Mouse (Mus musculus): ENCODE results near the gene Kmt2a. TPM values are rescaled to one million over a fixed set of nuclear protein-coding genes. Genes with fewer than 3 reads are reported as not detected.
A peak's percentile ranks its signal among the peaks of the same experiment; 100 is the strongest.

Kmt2a gene
- polyA plus RNA-seq, 1 experiment from 2014 or later = 22.2 TPM

DNA sequence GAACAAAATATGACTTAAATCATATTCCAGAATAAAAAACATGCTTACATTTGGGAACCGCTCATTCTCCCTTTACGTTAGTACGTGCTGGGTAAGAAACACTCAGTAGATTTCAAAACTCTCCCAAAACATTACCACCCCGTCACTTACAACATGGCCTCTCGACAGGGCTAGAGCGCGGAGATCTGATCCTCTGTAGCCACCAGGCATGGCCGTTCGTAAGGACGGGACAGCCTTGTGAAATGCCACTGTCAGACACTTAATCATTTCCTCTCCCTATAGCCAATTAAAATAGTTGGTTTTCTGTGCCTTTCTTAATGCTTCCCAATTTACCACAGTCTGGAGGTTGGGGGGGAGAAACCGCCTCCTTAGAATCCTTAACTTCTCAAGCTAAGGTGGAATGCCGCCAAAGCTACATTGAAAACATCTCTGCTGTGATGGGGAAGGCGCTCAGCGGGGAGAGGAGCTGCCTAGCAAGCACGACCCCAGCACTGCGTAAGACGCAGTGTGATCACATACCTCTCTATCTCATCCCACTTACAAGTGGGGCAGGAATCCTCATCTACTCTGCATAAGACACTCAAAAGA is 23.6 kb downstream of the Kmt2a start:
- Histone ChIP-seq H3K27ac (replicated peaks; ENCODE audit: low read depth, low read length) (no peak overlapping the region), H3K36me3 (ENCODE audit: control insufficient read depth, insufficient read depth, low read length) (no peaks in the 10 kb centered on the region; the same call in 1 of the 2 replicates), H3K4me3 (replicated peaks; ENCODE audit: low read depth, low read length) (no peak overlapping the region), H3K4me2 (ENCODE audit: low read length) (no peak overlapping the region), H3K4me1 (ENCODE audit: control insufficient read depth, insufficient read depth, low read length) (no peaks in the 10 kb centered on the region), H3K27me3 (ENCODE audit: control insufficient read depth, insufficient read depth, low read length) (no peaks in the 10 kb centered on the region), H3K9me3 (ENCODE audit: control insufficient read depth, low read length) (no peaks in the 10 kb centered on the region), H3K9ac (replicated peaks; ENCODE audit: low read length) (no peak overlapping the region)
- 92% methylated on average over 17 of the region's 17 CpGs for WGBS
- no peak for DNase-seq
- ATAC-seq (ENCODE audit: low FRiP score, low TSS enrichment) = no peak

DNA sequence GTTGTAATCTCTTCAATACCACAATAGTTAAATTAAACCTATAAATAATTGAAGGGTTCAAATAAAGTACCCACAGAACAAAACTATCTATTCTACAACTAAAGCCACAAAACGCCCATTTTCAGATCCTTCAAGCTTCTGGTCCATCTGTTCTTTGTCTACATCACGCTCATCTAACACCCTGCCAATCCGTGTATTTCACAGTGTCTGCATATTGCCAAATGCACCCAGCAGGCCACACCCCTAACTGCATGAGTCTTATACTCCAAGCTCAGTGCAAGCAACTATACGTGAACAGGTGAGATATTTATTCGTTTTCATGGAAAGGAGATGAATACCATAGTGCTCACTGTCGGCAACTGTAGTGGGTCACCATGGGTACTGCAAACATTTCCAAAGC is 25.9 kb downstream of the Kmt2a start:
- WGBS = 88% methylated on average over 6 of the region's 6 CpGs

DNA sequence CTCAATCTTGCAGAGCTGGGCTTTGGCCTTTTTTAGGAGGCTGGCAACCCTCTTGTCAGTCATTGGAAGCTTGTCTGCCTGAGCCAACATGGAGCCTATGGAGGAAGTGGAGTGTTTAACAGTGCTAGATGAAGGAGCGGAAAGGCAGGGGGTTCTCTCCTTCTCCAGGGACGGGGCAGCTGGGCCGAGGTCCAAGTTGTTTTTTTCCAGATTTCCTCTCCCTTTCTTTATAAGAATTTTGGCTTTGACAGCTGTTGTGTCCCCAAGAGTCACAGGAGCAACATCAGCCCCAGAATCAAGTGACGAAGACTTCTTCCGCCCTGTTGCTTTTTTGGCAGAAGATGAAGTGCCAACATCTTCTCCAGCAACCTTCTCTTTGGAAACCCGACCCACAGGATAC is 33.6 kb downstream of the Kmt2a start:
- DNase-seq = no peak
- Histone ChIP-seq H3K9ac (replicated peaks; ENCODE audit: low read length) (no peak overlapping the region), H3K4me1 (ENCODE audit: control insufficient read depth, insufficient read depth, low read length) (no peaks in the 10 kb centered on the region), H3K4me3 (replicated peaks; ENCODE audit: low read depth, low read length) (no peak overlapping the region), H3K27ac (replicated peaks; ENCODE audit: low read depth, low read length) (no peak overlapping the region), H3K27me3 (ENCODE audit: control insufficient read depth, insufficient read depth, low read length) (no peaks in the 10 kb centered on the region), H3K4me2 (ENCODE audit: low read length) (no peak overlapping the region), H3K36me3 (ENCODE audit: control insufficient read depth, insufficient read depth, low read length) (peaks cover 76% of the 10 kb centered on the region), H3K9me3 (ENCODE audit: control insufficient read depth, low read length) (no peaks in the 10 kb centered on the region)
- ATAC-seq (ENCODE audit: low FRiP score, low TSS enrichment) = no peak
- 92% methylated on average over 6 of the region's 6 CpGs for WGBS

More for the DNA sequence above, 25.9 kb downstream of the Kmt2a start:
- Histone ChIP-seq H3K36me3 (ENCODE audit: control insufficient read depth, insufficient read depth, low read length) (peaks cover 3% of the 10 kb centered on the region; the same call in 1 of the 2 replicates), H3K9me3 (ENCODE audit: control insufficient read depth, low read length) (no peaks in the 10 kb centered on the region), H3K9ac (replicated peaks; ENCODE audit: low read length) (no peak overlapping the region), H3K4me1 (ENCODE audit: control insufficient read depth, insufficient read depth, low read length) (no peaks in the 10 kb centered on the region), H3K4me3 (replicated peaks; ENCODE audit: low read depth, low read length) (no peak overlapping the region), H3K4me2 (ENCODE audit: low read length) (no peak overlapping the region), H3K27ac (replicated peaks; ENCODE audit: low read depth, low read length) (no peak overlapping the region), H3K27me3 (ENCODE audit: control insufficient read depth, insufficient read depth, low read length) (no peaks in the 10 kb centered on the region)
- no peak for ATAC-seq (ENCODE audit: low FRiP score, low TSS enrichment)
- no peak for DNase-seq

DNA sequence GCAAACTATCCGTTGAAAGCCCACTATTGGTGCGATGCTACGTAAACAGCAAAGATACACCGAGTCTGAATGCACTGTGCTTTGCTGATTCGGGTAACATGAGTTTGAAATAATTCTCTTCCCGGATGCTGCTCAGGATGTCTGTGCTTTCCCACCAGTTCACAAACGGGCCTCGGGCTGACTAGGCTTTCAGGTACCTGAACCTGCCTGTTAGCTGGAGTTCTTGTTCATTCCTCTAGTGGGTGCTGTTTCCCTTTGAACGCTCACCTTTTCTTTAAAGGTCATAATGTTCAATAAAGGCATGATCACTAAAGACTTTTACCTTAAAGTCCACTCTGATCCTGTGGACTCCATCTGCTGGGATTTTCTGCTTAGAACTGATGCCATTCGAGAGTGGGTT is 39.9 kb downstream of the Kmt2a start:
- Histone ChIP-seq H3K36me3 (ENCODE audit: control insufficient read depth, insufficient read depth, low read length) (peaks cover 90% of the 10 kb centered on the region), H3K27ac (replicated peaks; ENCODE audit: low read depth, low read length) (no peak overlapping the region), H3K9ac (replicated peaks; ENCODE audit: low read length) (no peak overlapping the region), H3K4me1 (ENCODE audit: control insufficient read depth, insufficient read depth, low read length) (no peaks in the 10 kb centered on the region), H3K4me2 (ENCODE audit: low read length) (no peak overlapping the region), H3K27me3 (ENCODE audit: control insufficient read depth, insufficient read depth, low read length) (no peaks in the 10 kb centered on the region), H3K9me3 (ENCODE audit: control insufficient read depth, low read length) (no peaks in the 10 kb centered on the region), H3K4me3 (replicated peaks; ENCODE audit: low read depth, low read length) (no peak overlapping the region)
- WGBS = 91% methylated on average over 10 of the region's 10 CpGs
- ATAC-seq (ENCODE audit: low FRiP score, low TSS enrichment) (no peak), DNase-seq (peak; percentile 56)

DNA sequence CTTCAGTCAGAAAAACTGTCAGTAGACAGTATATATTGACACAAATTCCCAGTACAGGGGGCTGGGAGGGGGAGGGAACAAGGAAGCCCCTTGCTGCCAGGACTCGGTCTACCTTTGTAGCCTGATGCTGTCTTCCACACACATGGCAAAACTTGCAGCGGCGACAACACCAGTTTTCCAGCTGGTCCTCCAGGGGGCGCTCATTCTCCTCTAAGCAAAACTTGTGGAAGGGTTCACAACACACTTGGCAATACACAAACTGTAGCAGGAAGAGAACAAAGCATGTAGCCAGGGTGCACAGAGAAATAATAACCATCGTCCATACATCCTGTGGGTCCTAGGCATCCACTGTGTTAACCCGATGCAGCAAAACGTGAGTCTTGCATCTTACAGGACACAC is 44.7 kb downstream of the Kmt2a start:
- no peak for ATAC-seq (ENCODE audit: low FRiP score, low TSS enrichment)
- Histone ChIP-seq H3K4me2 (ENCODE audit: low read length) (no peak overlapping the region), H3K36me3 (ENCODE audit: control insufficient read depth, insufficient read depth, low read length) (peaks cover 85% of the 10 kb centered on the region), H3K9me3 (ENCODE audit: control insufficient read depth, low read length) (no peaks in the 10 kb centered on the region), H3K4me1 (ENCODE audit: control insufficient read depth, insufficient read depth, low read length) (no peaks in the 10 kb centered on the region), H3K9ac (replicated peaks; ENCODE audit: low read length) (no peak overlapping the region), H3K4me3 (replicated peaks; ENCODE audit: low read depth, low read length) (no peak overlapping the region), H3K27ac (replicated peaks; ENCODE audit: low read depth, low read length) (no peak overlapping the region), H3K27me3 (ENCODE audit: control insufficient read depth, insufficient read depth, low read length) (no peaks in the 10 kb centered on the region)
- peak; percentile 86 for DNase-seq
- WGBS = 49% methylated on average over 7 of the region's 7 CpGs

DNA sequence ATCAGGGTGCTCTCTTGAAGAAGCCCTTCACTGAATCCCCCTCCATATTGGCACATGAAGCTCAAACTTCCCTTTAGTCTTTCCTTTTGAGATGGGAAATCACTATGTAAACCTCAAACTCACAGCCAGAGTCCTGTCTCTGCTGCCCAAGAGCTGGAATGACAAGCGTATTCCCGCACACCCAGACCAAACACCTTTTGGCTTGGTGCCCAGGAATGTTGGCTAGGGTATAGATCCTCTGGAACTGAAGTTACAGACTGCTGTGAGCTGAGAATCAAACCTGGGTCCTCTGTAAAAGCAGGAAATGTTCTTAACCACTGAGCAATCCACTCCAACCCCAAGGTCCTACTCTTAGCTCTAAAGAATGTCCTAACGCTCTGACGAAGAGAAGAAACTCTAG is 48.7 kb downstream of the Kmt2a start:
- Histone ChIP-seq H3K9ac (replicated peaks; ENCODE audit: low read length) (no peak overlapping the region), H3K36me3 (ENCODE audit: control insufficient read depth, insufficient read depth, low read length) (peaks cover 87% of the 10 kb centered on the region), H3K4me3 (replicated peaks; ENCODE audit: low read depth, low read length) (no peak overlapping the region), H3K9me3 (ENCODE audit: control insufficient read depth, low read length) (no peaks in the 10 kb centered on the region), H3K27me3 (ENCODE audit: control insufficient read depth, insufficient read depth, low read length) (no peaks in the 10 kb centered on the region), H3K4me2 (ENCODE audit: low read length) (no peak overlapping the region), H3K4me1 (ENCODE audit: control insufficient read depth, insufficient read depth, low read length) (no peaks in the 10 kb centered on the region), H3K27ac (replicated peaks; ENCODE audit: low read depth, low read length) (no peak overlapping the region)
- ATAC-seq (ENCODE audit: low FRiP score, low TSS enrichment) (no peak), DNase-seq (peak; percentile 13)
- WGBS = 86% methylated on average over 4 of the region's 4 CpGs

DNA sequence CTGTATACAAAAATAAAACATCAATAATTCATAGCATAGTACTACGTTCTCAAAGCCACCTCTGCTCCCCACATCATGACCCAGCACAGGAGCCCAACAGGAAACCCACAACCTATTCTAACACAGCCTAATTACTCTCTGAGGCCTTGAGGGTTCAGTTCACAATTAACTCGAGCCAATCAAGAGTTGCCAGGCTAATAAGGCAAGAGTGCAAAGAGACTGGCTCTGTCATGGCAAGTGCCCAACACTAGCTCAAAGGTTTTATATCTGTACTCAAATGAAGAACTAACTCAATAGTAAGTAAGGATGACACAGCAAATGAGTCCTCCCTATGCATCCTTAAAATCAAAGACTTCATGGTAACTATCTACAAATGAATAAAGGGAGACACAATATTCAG is 50.6 kb downstream of the Kmt2a start:
- H3K9ac ChIP-seq (replicated peaks; ENCODE audit: low read length) = no peak overlapping the region
- no peaks in the 10 kb centered on the region for H3K4me1 ChIP-seq (ENCODE audit: control insufficient read depth, insufficient read depth, low read length)
- H3K4me2 ChIP-seq (ENCODE audit: low read length) = no peak overlapping the region
- H3K9me3 ChIP-seq (ENCODE audit: control insufficient read depth, low read length) = no peaks in the 10 kb centered on the region
- DNase-seq (no peak), ATAC-seq (ENCODE audit: low FRiP score, low TSS enrichment) (no peak)
- no peaks in the 10 kb centered on the region for H3K27me3 ChIP-seq (ENCODE audit: control insufficient read depth, insufficient read depth, low read length)
- WGBS = 91% methylated on average over 2 of the region's 2 CpGs
- H3K27ac ChIP-seq (replicated peaks; ENCODE audit: low read depth, low read length) = no peak overlapping the region
- H3K4me3 ChIP-seq (replicated peaks; ENCODE audit: low read depth, low read length) = no peak overlapping the region
- peaks cover 93% of the 10 kb centered on the region for H3K36me3 ChIP-seq (ENCODE audit: control insufficient read depth, insufficient read depth, low read length)

DNA sequence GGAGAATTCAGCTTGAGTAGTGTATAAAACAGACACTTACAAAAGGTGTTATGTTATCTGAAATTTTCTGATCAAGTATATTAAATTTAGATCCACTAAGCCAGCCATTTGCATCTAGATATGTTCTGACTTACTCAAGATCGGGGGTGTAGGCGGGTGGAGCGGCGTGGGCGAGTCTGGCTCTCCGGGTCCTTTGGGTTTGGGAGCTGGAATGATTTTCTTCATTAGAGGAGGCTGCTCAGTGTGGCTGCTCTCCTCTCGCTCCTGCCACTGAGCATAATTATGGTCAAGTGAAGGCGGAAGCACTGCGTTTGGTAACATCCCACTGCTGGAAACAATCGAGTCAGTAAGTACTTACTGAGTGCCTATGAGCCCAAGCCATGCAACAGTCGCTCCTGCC is 52.2 kb downstream of the Kmt2a start:
- Histone ChIP-seq H3K9me3 (ENCODE audit: control insufficient read depth, low read length) (no peaks in the 10 kb centered on the region), H3K36me3 (ENCODE audit: control insufficient read depth, insufficient read depth, low read length) (peaks cover 93% of the 10 kb centered on the region), H3K9ac (replicated peaks; ENCODE audit: low read length) (no peak overlapping the region), H3K4me1 (ENCODE audit: control insufficient read depth, insufficient read depth, low read length) (no peaks in the 10 kb centered on the region), H3K4me3 (replicated peaks; ENCODE audit: low read depth, low read length) (no peak overlapping the region), H3K4me2 (ENCODE audit: low read length) (no peak overlapping the region), H3K27ac (replicated peaks; ENCODE audit: low read depth, low read length) (no peak overlapping the region), H3K27me3 (ENCODE audit: control insufficient read depth, insufficient read depth, low read length) (no peaks in the 10 kb centered on the region)
- no peak for DNase-seq
- ATAC-seq (ENCODE audit: low FRiP score, low TSS enrichment) = no peak
- 96% methylated on average over 11 of the region's 11 CpGs for WGBS

DNA sequence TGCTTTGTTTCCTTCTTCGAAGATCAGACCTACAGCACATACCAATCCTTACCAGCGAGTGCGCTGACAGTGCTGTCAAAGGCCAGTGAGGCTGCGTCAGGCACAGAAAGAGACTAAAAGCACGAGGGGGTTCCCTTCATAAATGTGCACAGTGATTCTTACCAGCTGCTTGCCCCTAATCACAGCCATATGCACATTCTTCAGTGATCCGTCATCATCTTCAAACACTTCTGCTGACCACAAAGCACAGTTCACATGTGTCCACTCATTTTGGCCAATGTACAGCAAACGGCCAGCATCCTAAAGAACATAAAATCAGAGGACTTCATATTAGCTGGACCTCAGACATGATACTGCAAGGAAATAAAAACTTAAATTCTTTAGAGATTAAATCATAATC is 54.4 kb downstream of the Kmt2a start:
- WGBS = 92% methylated on average over 7 of the region's 7 CpGs
- Histone ChIP-seq H3K4me1 (ENCODE audit: control insufficient read depth, insufficient read depth, low read length) (no peaks in the 10 kb centered on the region), H3K4me2 (ENCODE audit: low read length) (no peak overlapping the region), H3K9me3 (ENCODE audit: control insufficient read depth, low read length) (no peaks in the 10 kb centered on the region), H3K36me3 (ENCODE audit: control insufficient read depth, insufficient read depth, low read length) (peaks cover 96% of the 10 kb centered on the region), H3K27ac (replicated peaks; ENCODE audit: low read depth, low read length) (no peak overlapping the region), H3K27me3 (ENCODE audit: control insufficient read depth, insufficient read depth, low read length) (no peaks in the 10 kb centered on the region), H3K4me3 (replicated peaks; ENCODE audit: low read depth, low read length) (no peak overlapping the region), H3K9ac (replicated peaks; ENCODE audit: low read length) (no peak overlapping the region)
- ATAC-seq (ENCODE audit: low FRiP score, low TSS enrichment) (no peak), DNase-seq (no peak)

All from midbrain, embryonic 14.5 days (tissue).